Mouse (Mus musculus): ENCODE data around the gene Rassf10. TPM values are rescaled to one million over a fixed set of nuclear protein-coding genes. Genes with fewer than 3 reads are reported as not detected.

The Rassf10 gene
- polyA plus RNA-seq, 1 experiment from 2014 or later: 0.92 TPM

DNA sequence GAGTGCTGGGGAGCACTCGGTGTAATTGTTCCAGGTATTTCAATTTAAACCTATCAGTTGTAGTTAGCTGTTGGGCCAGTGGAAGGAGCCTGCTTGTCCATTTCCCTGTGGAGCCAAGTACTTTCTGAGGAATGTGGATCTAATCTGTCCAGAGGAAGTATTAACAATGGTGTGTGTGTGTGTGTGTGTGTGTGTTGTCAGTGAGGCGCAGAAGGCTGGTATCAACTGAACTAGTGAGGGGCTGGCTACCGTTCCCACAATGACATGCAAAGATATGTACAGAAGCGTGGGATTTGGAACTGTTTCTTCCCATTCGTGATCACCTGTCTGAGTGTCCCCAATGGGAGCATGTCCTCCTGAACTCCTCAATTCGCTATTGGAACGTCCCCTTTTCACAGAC is 3.2 kb downstream of the Rassf10 start:
- no peak for DNase-seq (ENCODE audit: low spot score)

DNA sequence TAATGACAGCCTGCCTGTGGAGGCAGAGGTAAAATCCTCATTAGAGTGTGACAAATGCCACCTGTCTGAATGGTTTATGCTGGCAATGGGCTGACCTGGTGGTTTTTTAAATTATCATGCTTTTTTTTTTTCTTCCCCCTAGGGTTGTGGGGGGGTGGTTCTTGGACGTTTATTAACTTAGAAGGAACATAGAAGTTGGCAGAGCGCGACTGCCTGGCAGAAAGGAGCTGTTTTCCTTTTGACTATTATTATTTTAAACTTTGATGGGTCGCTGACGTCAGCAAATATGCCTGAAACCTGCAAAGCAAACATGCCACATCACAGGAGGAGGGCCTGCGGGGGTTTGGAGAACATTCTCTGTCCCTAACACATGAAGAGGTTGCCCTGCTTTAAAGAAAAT is 3.9 kb downstream of the Rassf10 start:
- DNase-seq (ENCODE audit: low spot score): no peak

DNA sequence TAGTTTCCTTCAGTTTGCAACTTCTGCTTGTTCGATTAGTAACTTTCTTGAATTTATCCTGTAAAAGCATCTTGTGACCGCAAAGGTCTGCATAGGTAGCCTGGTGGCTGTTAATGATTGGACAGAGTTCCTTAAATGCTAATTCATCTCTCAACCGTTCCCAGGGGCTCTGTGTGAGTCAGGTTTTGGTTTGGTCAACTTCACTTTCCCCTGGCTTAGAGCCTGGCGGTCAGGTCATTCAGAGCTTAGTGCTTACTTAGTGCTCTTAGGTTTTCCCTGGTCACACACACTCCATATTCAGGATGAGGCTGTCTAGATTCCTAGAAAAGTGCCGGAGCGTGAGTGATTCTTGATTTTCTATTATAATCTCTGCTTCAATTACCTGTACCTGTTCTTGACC is 12.6 kb downstream of the Rassf10 start:
- no peak for DNase-seq (ENCODE audit: low spot score)

DNA sequence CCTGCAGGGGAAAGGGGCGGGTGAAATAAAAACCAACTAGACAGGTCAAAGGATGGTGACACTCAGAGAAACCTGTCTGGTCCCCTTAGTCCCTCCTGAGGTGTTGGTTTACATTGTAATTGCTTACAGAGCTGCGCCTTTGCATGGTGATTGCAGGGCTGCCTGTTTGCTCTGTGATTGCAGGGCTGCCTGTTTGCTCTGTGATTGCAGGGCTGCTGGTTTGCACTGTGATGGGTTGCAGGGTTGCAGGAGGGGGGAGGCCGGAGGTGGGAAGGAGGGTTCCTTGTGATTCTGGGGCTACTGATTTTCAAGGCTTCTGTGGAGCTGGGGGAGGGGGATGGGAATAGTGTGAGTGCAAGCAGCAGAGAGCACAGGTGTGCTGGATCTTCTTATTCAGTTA is 13.0 kb downstream of the Rassf10 start:
- DNase-seq (ENCODE audit: low spot score): no peak

DNA sequence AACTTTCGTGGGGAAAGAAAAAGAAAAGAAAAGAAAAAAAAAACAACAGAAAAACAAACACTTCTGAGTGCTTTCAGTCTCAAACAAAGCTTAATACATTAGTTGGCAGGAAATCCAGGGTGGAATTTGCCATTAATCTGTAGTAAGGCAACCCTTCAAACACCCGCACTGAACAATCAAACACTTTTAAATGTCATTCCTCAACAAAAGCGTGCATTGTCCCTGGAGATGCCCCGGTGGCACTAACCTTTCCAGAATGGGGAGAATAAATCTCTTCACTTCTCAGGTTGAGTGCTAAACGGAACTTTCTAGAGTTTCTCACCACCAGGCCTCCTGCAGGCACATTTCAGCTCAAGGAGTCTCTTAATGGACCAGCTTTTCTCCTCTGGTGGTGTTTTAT is 29.6 kb downstream of the Rassf10 start:
- DNase-seq (ENCODE audit: low spot score): no peak

DNA sequence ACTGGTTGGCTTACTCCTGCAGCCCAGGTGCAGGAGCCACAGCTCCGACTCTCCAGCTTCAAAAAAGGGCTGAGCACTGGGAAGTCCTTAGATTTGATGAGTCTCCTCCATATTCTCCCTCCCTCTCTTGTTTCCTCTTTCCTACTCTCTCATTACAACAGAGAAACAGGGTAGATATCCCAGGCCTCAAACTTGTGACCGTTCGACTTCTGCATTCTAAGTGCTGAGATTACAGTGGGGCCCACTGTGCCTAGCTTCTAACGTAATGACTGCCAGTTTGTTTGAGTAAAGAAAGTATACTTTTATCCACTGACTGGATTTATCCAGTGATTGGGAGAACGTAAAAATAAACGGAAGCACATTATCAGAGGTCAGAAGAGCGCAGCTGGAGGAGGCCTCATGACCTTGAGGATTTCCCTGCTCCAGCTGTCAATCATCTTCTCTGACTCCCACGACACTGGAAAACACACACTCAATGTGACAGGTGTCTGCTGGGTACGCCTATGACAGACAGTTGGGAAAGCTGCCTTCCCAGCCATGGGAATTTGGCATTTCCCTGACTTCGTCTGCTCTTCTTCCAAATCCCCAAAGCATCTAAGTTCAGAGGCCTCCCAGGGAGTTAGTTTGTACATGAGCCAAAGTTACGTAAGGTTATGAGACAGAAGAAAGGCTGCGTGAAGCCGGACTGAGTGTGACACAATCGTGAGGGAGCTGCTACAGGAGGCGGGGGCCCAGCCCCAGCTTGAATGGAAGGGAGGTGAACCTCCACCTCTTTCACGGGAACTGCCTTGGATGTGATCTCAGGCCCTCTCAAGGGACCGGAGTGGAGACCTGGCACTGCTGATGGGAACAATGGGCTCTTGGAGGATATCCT is 31.2 kb downstream of the Rassf10 start:
- DNase-seq (ENCODE audit: low spot score): no peak

DNA sequence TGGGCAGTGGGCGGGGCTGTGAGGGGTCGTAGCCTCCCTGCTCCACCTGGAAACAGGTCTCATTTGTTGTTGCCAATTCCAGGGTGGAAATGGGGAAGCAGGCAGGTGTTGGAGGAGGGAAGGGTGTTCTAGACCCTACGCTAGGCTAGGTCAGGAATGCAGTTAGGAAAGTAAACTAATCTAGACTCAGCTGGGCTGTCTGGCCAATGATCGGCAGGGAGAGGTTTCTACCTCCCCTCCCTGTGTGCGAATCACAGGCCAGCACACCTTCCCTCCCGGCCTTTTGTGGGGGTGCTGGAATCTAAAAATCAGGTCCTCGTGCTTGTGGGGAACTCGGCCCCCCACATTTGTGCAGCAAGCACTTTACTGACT is 31.8 kb downstream of the Rassf10 start:
- DNase-seq (ENCODE audit: low spot score): no peak

DNA sequence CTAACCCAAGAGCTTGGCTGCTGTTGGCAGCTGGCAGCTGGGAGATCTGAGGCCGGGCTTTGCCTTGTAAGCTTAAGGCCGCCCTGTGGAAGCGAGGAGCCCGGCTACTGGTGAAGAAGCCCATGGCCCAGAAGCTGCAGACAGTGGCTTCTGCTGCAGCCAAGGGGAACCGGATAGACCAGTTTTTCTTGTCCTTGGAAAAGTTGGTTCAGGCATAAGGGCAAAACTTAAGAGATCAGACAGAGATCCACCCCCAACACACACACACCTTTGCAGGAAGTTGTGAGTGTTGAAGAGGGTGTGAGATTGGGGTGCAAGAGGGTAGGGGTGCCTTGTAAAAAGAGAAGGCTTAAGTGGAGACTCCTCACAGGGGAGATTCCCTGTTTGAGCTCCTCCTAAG is 39.2 kb downstream of the Rassf10 start:
- no peak for DNase-seq (ENCODE audit: low spot score)

DNA sequence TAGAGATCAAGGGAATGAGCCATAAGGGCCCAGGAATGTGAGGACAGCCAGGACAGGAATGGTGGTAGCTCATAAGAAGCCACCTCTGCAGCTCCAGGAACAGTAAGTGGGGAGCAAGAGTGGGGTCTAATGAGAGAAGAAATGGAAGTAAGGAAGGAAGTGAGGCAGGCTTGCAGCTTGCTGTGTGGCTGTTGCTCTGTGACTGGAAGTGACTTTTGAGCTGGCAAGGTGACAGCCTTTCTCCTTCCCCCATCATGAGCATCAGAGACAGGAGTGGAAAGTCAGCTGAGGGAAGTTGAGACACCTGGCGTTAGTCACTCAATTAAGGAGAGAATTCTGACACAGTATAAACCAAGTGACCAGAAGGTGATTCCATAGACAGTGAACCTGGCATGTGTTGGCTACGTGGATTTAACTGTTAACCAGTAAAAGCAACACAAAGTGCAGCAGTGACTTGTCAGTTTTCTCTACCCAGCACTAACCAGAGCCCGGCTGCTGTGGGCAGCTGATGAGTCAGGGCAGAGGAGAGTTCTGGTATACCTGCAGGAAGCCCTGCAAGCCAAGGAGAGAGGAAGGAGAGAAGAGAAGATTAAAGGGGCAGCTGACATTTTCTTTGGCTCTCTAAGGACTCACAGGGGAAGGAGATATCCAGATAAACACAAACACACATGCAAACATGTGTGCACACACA is 49.9 kb downstream of the Rassf10 start:
- no peak for DNase-seq (ENCODE audit: low spot score)

DNA sequence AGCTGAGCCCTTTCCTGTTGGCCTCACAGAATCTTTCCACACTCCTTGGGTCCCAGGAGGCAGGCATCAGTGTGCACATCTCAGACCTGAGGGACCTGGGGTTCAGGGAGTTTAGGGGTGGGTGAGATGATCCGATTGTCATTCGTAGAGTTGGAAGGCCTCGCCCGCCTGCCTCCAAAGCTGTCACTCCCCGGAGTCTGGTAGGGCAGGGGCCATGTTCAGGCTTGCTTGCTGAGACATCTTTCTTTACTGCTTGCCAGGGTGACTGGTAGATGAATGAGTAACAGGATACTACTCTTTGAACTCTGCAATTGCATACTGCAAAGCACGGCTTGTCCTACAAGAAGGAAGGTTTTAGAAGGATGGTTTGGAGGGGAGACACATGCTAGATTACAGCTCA is 52.0 kb downstream of the Rassf10 start:
- no peak for DNase-seq (ENCODE audit: low spot score)
